Mouse (Mus musculus) right cerebral cortex, adult 18-20 months (tissue): ENCODE measurements at regions not wholly inside any gene's neighbourhood (a gene's known extent, or its start where the extent isn't known, plus 50 kb on each side); places are given as distances from the start of the nearest gene placed in this dataset.
"Not testable (repeated sequence)": the region's sequence is repeated elsewhere in the genome, so short reads cannot be mapped to it uniquely, and the experiment has no call there.

Source experiments
- DNase-seq: peaks from one replicate; pipeline ENCODE4 v3.0.0; 2022; ENCODE audit warnings: mixed read lengths

- peak; percentile 28 for DNase-seq
Observed at GRCm38 (mm10) chr17:52351293-52351692, 251.2 kb upstream of the Kcnh8 start.

- DNase-seq, result no peak
Observed at GRCm38 (mm10) chr17:52350696-52351095, 251.8 kb upstream of the Kcnh8 start.

- no peak for DNase-seq
Observed at GRCm38 (mm10) chr17:52349872-52350271, 252.6 kb upstream of the Kcnh8 start.

- peak; percentile 15 for DNase-seq
Observed at GRCm38 (mm10) chr17:52348481-52349083, 253.9 kb upstream of the Kcnh8 start.

- DNase-seq, result no peak
Observed at GRCm38 (mm10) chr17:52320586-52320985, 281.9 kb upstream of the Kcnh8 start.

GRCm38 (mm10) chr17:52316976-52317375 lies 285.5 kb upstream of the Kcnh8 start:
- no peak for DNase-seq

- no peak for DNase-seq
Observed at GRCm38 (mm10) chr17:52315879-52316278, 286.6 kb upstream of the Kcnh8 start.

- DNase-seq, result not testable (repeated sequence)
Observed at GRCm38 (mm10) chr17:52315456-52315855, 287.1 kb upstream of the Kcnh8 start.

GRCm38 (mm10) chr17:52312043-52312442 lies 290.5 kb upstream of the Kcnh8 start:
- no peak for DNase-seq

GRCm38 (mm10) chr17:52308789-52309188 lies 293.7 kb upstream of the Kcnh8 start:
- DNase-seq, result no peak

GRCm38 (mm10) chr17:52304133-52304532 lies 298.4 kb upstream of the Kcnh8 start:
- no peak for DNase-seq

- no peak for DNase-seq
Observed at GRCm38 (mm10) chr17:52303320-52303719, 299.2 kb upstream of the Kcnh8 start.

- DNase-seq, result no peak
Observed at GRCm38 (mm10) chr17:52299769-52300168, 302.7 kb upstream of the Kcnh8 start.

GRCm38 (mm10) chr17:52285392-52285791 lies 317.1 kb upstream of the Kcnh8 start:
- no peak for DNase-seq

GRCm38 (mm10) chr17:52282264-52282663 lies 320.2 kb upstream of the Kcnh8 start:
- no peak for DNase-seq

GRCm38 (mm10) chr17:52278523-52278922 lies 324.0 kb upstream of the Kcnh8 start:
- no peak for DNase-seq

GRCm38 (mm10) chr17:52268792-52269191 lies 333.7 kb upstream of the Kcnh8 start:
- no peak for DNase-seq

GRCm38 (mm10) chr17:52251284-52251683 lies 351.2 kb upstream of the Kcnh8 start:
- DNase-seq, result peak; percentile 16

- no peak for DNase-seq
Observed at GRCm38 (mm10) chr17:52225584-52225983, 376.9 kb upstream of the Kcnh8 start.

- DNase-seq, result no peak
Observed at GRCm38 (mm10) chr17:52220422-52220821, 382.1 kb upstream of the Kcnh8 start.

GRCm38 (mm10) chr17:52217411-52217810 lies 384.3 kb upstream of the Satb1 start:
- DNase-seq, result no peak

- DNase-seq, result no peak
Observed at GRCm38 (mm10) chr17:52212944-52213343, 379.9 kb upstream of the Satb1 start.

- peak; percentile 2 for DNase-seq
Observed at GRCm38 (mm10) chr17:52210483-52210882, 377.4 kb upstream of the Satb1 start.

GRCm38 (mm10) chr17:52197731-52198130 lies 364.6 kb upstream of the Satb1 start:
- DNase-seq, result no peak

GRCm38 (mm10) chr17:52196811-52197210 lies 363.7 kb upstream of the Satb1 start:
- DNase-seq, result no peak
